Mouse (Mus musculus) brain, embryonic 14.5 days (tissue): ENCODE results near the gene Med9. TPM values are rescaled to one million over a fixed set of nuclear protein-coding genes. Genes with fewer than 3 reads are reported as not detected.

Experiments used
- DNase-seq: peaks from one replicate; pipeline ENCODE4 v3.0.0-alpha.2; 2011; ENCODE audit warnings: low read depth
- CTCF ChIP-seq: fragments of 200-500 bp; IDR thresholded peaks from 2 replicates; pipeline ENCODE4 v1.5.1; 2012; ENCODE audit warnings: inconsistent platforms, mild to moderate bottlenecking, moderate library complexity, borderline replicate concordance; ENCODE audit not compliant: insufficient read depth, insufficient read length; ENCODE audit errors: extremely low read depth
- POLR2A ChIP-seq: fragments of 200-500 bp; IDR thresholded peaks from 2 replicates; pipeline ENCODE4 v1.6.1; 2012; ENCODE audit warnings: mild to moderate bottlenecking, inconsistent platforms, borderline replicate concordance; ENCODE audit not compliant: poor library complexity, insufficient read depth, insufficient read length, severe bottlenecking; ENCODE audit errors: extremely low read depth
- polyA plus RNA-seq: library from polyadenylated mRNA; depleted of rRNA; stranded (reverse); fragments of >200 nt; gene quantifications from 2 replicates; pipeline ENCODE4 v1.2.3, GENCODE M21; 2012

Med9 gene
- polyA plus RNA-seq, 1 experiment = 21.9 TPM

GRCm38 (mm10) chr11:59952892-59953291 is 4.9 kb downstream of the Med9 start:
- no peak for TF ChIP-seq CTCF
- no peak for TF ChIP-seq POLR2A
- DNase-seq = no peak

GRCm38 (mm10) chr11:59956749-59957148 is 8.7 kb downstream of the Med9 start:
- no peak for DNase-seq

GRCm38 (mm10) chr11:59959453-59959852 is 11.4 kb downstream of the Med9 start:
- no peak for DNase-seq
- TF ChIP-seq POLR2A (no peak), CTCF (no peak)

More at GRCm38 (mm10) chr11:59956749-59957148, 8.7 kb downstream of the Med9 start:
- TF ChIP-seq CTCF = no peak
- TF ChIP-seq POLR2A = no peak

- no peak for TF ChIP-seq POLR2A
- TF ChIP-seq CTCF = no peak
- no peak for DNase-seq
Measured at GRCm38 (mm10) chr11:59960476-59961337, 12.7 kb downstream of the Med9 start.

- TF ChIP-seq POLR2A = no peak
- TF ChIP-seq CTCF = no peak
- DNase-seq = no peak
Measured at GRCm38 (mm10) chr11:59961338-59961875, 13.4 kb downstream of the Med9 start.

GRCm38 (mm10) chr11:59962590-59962989 is 14.6 kb downstream of the Med9 start:
- DNase-seq = no peak
- no peak for TF ChIP-seq POLR2A
- no peak for TF ChIP-seq CTCF

GRCm38 (mm10) chr11:59963364-59964162 is 15.6 kb downstream of the Med9 start:
- peak; percentile 52 for DNase-seq
- no peak for TF ChIP-seq CTCF
- TF ChIP-seq POLR2A = no peak

- no peak for TF ChIP-seq CTCF
- no peak for TF ChIP-seq POLR2A
- DNase-seq = peak; percentile 14
Measured at GRCm38 (mm10) chr11:59964163-59964758, 16.3 kb downstream of the Med9 start.

- DNase-seq = peak; percentile 58
- TF ChIP-seq CTCF (no peak), POLR2A (no peak)
Measured at GRCm38 (mm10) chr11:59964818-59965217, 16.8 kb downstream of the Med9 start, which contains the start of gene Rasd1. Rasd1 (minus strand) TSS chr11:59964944.

GRCm38 (mm10) chr11:59965227-59966101 is 17.5 kb downstream of the Med9 start:
- DNase-seq = peak; percentile 66
- TF ChIP-seq POLR2A (no peak), CTCF (peak; percentile 93)
